Mouse (Mus musculus): ENCODE measurements at regions not wholly inside any gene's neighbourhood (a gene's known extent, or its start where the extent isn't known, plus 50 kb on each side); places are given as distances from the start of the nearest gene placed in this dataset.

GRCm38 (mm10) chr7:74693049-74693448 is 138.5 kb upstream of the Slco3a1 start:
- DNase-seq (ENCODE audit: low spot score in 2 of 2) = no peak

- no peak for DNase-seq (ENCODE audit: low spot score in 2 of 2)
Observed at GRCm38 (mm10) chr7:74690706-74691105, 136.1 kb upstream of the Slco3a1 start.

- no peak for DNase-seq (ENCODE audit: low spot score in 2 of 2)
Observed at GRCm38 (mm10) chr7:74688116-74688702, 133.6 kb upstream of the Slco3a1 start.

GRCm38 (mm10) chr7:74687303-74688115 is 132.9 kb upstream of the Slco3a1 start:
- no peak for DNase-seq (ENCODE audit: low spot score in 2 of 2)

DNA sequence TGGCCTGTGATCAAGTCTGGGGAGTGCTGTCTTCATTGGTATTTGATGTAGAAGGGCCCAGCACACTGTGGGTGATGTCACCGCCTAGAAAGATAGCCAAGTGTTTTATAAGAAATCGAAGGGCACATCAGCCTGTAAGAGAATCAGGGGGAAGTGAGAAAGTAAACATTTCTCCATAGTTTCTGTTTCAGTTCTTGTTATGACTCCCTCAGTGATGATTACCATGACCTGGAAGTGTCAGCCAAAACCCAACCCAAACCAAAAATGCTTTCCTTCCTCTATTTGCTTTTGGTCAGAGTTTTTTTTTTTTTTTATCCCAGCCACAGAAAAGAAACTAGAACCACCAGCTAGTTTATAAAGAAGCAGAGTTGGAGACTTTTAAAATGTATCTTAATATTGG is 129.4 kb upstream of the Slco3a1 start:
- DNase-seq (ENCODE audit: low spot score in 2 of 2) = no peak

DNA sequence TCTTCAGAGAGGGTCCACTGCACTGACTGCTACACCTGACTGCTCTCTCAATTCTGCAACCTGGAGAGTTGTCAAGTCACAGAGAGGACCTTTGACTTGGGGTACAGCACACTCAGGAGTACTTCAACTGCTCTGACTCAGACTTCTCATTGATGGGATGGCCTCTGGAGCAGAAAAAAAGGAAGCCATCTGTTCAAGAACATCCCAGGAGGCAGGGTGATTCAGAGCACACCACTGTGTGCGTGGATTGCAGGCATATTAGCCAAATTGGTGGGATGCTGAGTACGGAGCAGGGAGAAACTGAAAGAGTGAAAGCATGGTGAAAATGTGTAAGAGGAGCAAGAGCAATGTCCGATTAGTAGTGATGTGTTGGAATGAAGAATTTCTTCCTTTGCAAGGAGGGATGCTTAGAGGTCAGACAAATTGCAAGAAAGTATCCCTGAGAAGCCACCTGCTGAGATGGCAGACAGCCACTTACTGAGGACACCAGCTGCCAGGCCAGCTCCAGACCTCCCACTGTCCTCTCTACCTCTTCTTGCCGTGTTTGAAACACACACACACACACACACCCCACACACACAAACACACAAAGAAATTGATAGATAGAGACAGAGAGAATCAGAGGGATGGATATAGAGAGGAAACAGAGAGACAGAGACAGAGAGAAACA is 119.2 kb upstream of the Slco3a1 start:
- DNase-seq (ENCODE audit: low spot score in 2 of 2) = no peak

- DNase-seq (ENCODE audit: low spot score in 2 of 2) = no peak
Observed at GRCm38 (mm10) chr7:74669110-74669509, 114.5 kb upstream of the Slco3a1 start.

- no peak for DNase-seq (ENCODE audit: low spot score in 2 of 2)
Observed at GRCm38 (mm10) chr7:74667106-74667505, 112.5 kb upstream of the Slco3a1 start.

DNA sequence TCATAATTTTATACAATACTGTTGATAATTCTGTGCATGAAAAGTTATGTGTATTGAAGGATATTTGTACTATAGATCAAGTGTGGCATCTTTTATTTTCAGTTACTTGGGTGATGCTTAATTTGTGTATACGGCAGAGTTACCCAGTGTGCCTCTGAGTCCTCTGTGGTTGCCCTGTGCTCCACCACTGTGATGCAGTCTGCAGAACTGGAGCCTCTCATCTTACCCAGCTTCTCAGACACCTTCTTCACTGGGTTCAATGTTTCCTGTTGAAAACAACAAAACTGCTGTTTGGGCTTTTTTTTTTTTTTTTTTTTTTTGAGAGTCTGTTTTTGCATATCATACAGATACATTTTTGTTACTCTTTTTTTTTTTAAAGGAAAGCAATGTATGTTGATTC is 109.2 kb upstream of the Slco3a1 start:
- no peak for DNase-seq (ENCODE audit: low spot score in 2 of 2)

DNA sequence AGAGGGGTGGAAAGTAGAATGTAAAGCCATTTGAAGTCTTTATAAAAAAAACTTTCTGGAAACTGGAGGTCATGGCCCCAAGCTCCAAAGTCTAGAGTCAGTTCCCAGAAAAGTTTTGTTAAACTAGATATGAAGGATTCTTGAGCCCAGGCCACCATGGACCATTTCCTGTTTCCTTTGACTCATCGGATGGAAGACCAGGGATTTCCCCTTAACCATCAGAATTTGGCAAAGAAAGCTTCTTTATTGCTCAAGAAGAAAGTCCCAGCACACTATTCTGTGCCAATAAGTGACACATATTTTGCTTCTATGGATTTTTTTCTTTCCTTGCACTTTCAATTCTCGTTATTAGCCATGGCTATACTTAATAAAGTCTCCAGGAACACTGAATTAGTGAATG is 92.7 kb upstream of the Slco3a1 start:
- no peak for DNase-seq (ENCODE audit: low spot score in 2 of 2)

DNA sequence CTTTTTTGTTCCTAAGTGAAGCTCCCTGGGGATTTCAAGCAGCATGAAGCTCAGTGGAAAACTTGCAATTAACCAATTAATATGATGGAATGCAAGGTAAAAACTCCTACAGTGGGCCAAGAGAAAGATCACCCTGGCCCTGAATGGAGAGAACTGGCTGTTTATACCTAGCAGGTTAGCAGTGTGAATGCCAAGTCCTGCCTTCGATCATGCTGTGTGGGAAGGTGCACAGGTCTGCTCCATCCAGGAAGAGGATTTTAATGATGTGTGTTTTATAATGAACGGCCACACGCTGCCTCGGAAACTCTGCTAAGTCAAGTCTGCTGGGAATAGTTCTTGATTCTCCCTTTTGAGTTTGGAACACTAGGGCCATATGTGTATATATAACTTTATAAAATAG is 85.6 kb upstream of the Slco3a1 start:
- DNase-seq (ENCODE audit: low spot score in 2 of 2) = no peak

GRCm38 (mm10) chr7:74632217-74632616 is 77.6 kb upstream of the Slco3a1 start:
- no peak for DNase-seq (ENCODE audit: low spot score in 2 of 2)

- no peak for DNase-seq (ENCODE audit: low spot score in 2 of 2)
Observed at GRCm38 (mm10) chr7:74628799-74629468, 74.4 kb upstream of the Slco3a1 start.

Measured in gastrocnemius, postnatal 4 days (tissue).